In the genomic region with DNA sequence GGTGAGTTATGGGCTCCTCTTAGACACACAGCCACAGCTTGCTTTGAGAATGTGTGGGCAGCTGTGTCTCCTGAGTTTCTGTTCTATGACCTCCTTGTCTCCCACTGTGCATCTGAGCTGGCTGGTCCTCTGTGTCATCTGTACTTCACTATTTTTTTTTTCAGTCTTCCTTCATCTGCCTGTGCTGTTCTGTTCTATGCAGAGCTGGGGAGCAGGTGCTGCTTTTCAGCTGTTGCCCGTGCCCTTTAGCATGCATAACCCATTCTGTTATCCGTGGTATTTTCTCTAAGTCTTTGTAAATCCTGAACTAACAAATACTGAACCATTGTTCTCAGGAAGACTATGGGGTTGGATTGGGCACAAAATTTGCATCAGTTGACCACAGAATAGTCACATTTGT, we compare ENCODE assay signal across 1 mouse cellular context.
A peak's percentile ranks its signal among the peaks of the same experiment; 100 is the strongest.
TF ChIP-seq lines count a peak whose summit lies in the region.

No protein-coding gene starts in this region.

TF ChIP-seq in myocyte, 11 proteins besides CTCF, POLR2A, EP300 and RAD21 (continued from another document):
- TF ChIP-seq TCF12 (IDR thresholded peaks at IDR 0.05; ENCODE audit: insufficient read depth, poor library complexity, severe bottlenecking) (peak; percentile 90), E2F4 (IDR thresholded peaks at IDR 0.05; ENCODE audit: insufficient read depth) (no peak), SRF (IDR thresholded peaks at IDR 0.05; ENCODE audit: control insufficient read depth, insufficient read length, low read depth) (no peak), MYOG (IDR thresholded peaks at IDR 0.05; ENCODE audit: control insufficient read depth in 1 of 3, insufficient read depth in 1 of 3, insufficient read length in 2 of 3, low read depth in 2 of 3) (peak; percentile 50 to 94 (median 84)), CEBPB (IDR thresholded peaks at IDR 0.05; ENCODE audit: insufficient read depth, poor library complexity, severe bottlenecking) (no peak), TCF3 (IDR thresholded peaks at IDR 0.05; ENCODE audit: insufficient read length, low read depth) (peak; percentile 70)
